Mouse (Mus musculus): ENCODE measurements around the gene Mpv17l2.

DNA sequence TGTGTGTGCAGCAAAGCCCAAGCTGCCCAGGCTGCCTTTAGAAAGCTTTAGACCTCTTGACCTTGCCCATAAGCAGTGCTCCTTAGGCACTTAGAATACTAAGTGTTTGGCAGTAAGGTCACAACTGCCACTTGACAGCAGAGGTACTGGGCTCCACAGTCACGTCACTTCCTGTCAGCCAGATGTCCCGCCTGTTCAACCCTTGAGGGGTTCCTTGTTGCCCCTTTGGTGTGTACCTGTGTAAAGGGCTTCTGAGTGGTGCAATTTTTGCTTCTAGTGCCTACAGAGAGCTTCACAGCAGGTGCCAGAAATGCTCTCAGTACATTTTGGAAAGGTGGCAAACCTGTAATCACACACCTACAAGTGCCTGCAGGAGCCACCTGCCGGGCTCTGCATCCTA lies 22.5 kb downstream of the Mpv17l2 start:
- TF ChIP-seq CTCF (IDR thresholded peaks at IDR 0.05; ENCODE audit: insufficient read depth, low read length) = no peak
- no peak for TF ChIP-seq POLR2A (IDR thresholded peaks at IDR 0.05; ENCODE audit: borderline replicate concordance, extremely low read depth, low read depth, low read length)

Data from lung, adult 2 months (tissue).